ENCODE assay signal across 8 mouse cellular contexts in genomic region chrX:20688068-20688547, GRCm38 (mm10). TPM values are rescaled to one million over a fixed set of nuclear protein-coding genes. Genes with fewer than 3 reads are reported as not detected.
A peak's percentile ranks its signal among the peaks of the same experiment; 100 is the strongest.
DNase-seq lines count a peak whose midpoint lies in the region; ATAC-seq lines count a peak whose summit lies in the region.

No protein-coding gene starts in this region.

- H3K4me1 ChIP-seq in embryonic facial prominence, embryonic 10.5 days, result peaks cover 14% of the 10 kb centered on the region
- H3K4me1 ChIP-seq in midbrain, embryonic 11.5 days (ENCODE audit: control insufficient read depth, insufficient read depth, low read length), result peaks cover 6% of the 10 kb centered on the region

- ATAC-seq in granulocyte monocyte progenitor cell, adult 5-6 weeks (replicated peaks; ENCODE audit: poor library complexity, severe bottlenecking), result peak; percentile 64
- peak; percentile 93 for ATAC-seq in midbrain, embryonic 11.5 days (ENCODE audit: low FRiP score)

- intact Hi-C loops in left cerebral cortex, postnatal 4 days (cut with DNase I), result no loop called here

- peaks cover 24% of the 10 kb centered on the region for H3K36me3 ChIP-seq in embryonic facial prominence, embryonic 10.5 days (replicated peaks)
- H3K36me3 ChIP-seq in midbrain, embryonic 11.5 days (ENCODE audit: control insufficient read depth, insufficient read depth, low read length), result no peaks in the 10 kb centered on the region

- peaks cover 9% of the 10 kb centered on the region; the same call in 1 of the 2 replicates for H3K9me3 ChIP-seq in embryonic facial prominence, embryonic 10.5 days
- H3K9me3 ChIP-seq in midbrain, embryonic 11.5 days (ENCODE audit: control insufficient read depth, low read length), result no peaks in the 10 kb centered on the region

- peak overlapping the region; percentile 81 for H3K9ac ChIP-seq in midbrain, embryonic 11.5 days (ENCODE audit: low read length)

- H3K27ac ChIP-seq in embryonic facial prominence, embryonic 10.5 days (replicated peaks), result peak overlapping the region; percentile 92
- H3K27ac ChIP-seq in midbrain, embryonic 11.5 days (ENCODE audit: low read depth, low read length), result peak overlapping the region; percentile 90

- H3K27me3 ChIP-seq in embryonic facial prominence, embryonic 10.5 days (replicated peaks; ENCODE audit: low read depth, poor library complexity, severe bottlenecking), result no peaks in the 10 kb centered on the region
- H3K27me3 ChIP-seq in midbrain, embryonic 11.5 days (ENCODE audit: control insufficient read depth, insufficient read depth, low read length), result no peaks in the 10 kb centered on the region

- H3K4me2 ChIP-seq in midbrain, embryonic 11.5 days, result peak overlapping the region; percentile 58

- 17% methylated on average over 33 of the region's 33 CpGs for WGBS in embryonic facial prominence, embryonic 10.5 days
- 20% methylated on average over 29 of the region's 33 CpGs for WGBS in midbrain, embryonic 11.5 days

- H3K4me3 ChIP-seq in embryonic facial prominence, embryonic 10.5 days, result peak overlapping the region; percentile 69
- H3K4me3 ChIP-seq in midbrain, embryonic 11.5 days (ENCODE audit: low read depth, low read length), result peak overlapping the region; percentile 58

- DNase-seq in adrenal gland, postnatal 10 days, result peak; percentile 88
- peak; percentile 89 for DNase-seq in embryonic facial prominence, embryonic 10.5 days (ENCODE audit: low spot score)
- peak; percentile 83 for DNase-seq in kidney, adult 11 months
- DNase-seq in left cerebral cortex, postnatal 4 days, result peak; percentile 87
- peak; percentile 97 for DNase-seq in midbrain, embryonic 11.5 days (ENCODE audit: low spot score, missing footprints)
- DNase-seq in right cerebral cortex, postnatal 4 days, result peak; percentile 79
- peak; percentile 87 for DNase-seq in yolk sac, embryonic 10.5 days (ENCODE audit: low spot score)

RNA-seq across cellular contexts. Expression of gene Cdk16, which starts 0.4 kb away (rescaled TPM):
- 100 to 1,000 TPM; 145 to 183 TPM for total RNA-seq in adrenal gland, postnatal 10 days (2021)
- 120 and 121 TPM in 2 replicates for polyA plus RNA-seq in embryonic facial prominence, embryonic 10.5 days (2016; fragmentation: Nextera tagmentation; extraction: Ambion mirVana)
- total RNA-seq in granulocyte monocyte progenitor cell, adult 5-6 weeks (2014; fragmentation: Nextera tagmentation), result 56.4 and 74.9 TPM in 2 replicates
- 18.8 and 27.8 TPM in 2 replicates for total RNA-seq in granulocyte monocyte progenitor cell, adult 5-6 weeks (2017)
- 100 to 1,000 TPM; 214 to 232 TPM for total RNA-seq in left cerebral cortex, postnatal 4 days (2021)
- 86.5 and 98.7 TPM in 2 replicates for polyA plus RNA-seq in midbrain, embryonic 11.5 days (2014; fragmentation: Nextera tagmentation; extraction: Ambion mirVana)

RNA-seq across cellular contexts. Expression of gene Usp11, which starts 15.6 kb away (rescaled TPM):
- 10 to 100 TPM; 18.9 to 28.3 TPM for total RNA-seq in adrenal gland, postnatal 10 days (2021)
- polyA plus RNA-seq in embryonic facial prominence, embryonic 10.5 days (2016; fragmentation: Nextera tagmentation; extraction: Ambion mirVana), result 59.8 and 60.1 TPM in 2 replicates
- 32.9 and 42.7 TPM in 2 replicates for total RNA-seq in granulocyte monocyte progenitor cell, adult 5-6 weeks (2014; fragmentation: Nextera tagmentation)
- 36.3 and 41.6 TPM in 2 replicates for total RNA-seq in granulocyte monocyte progenitor cell, adult 5-6 weeks (2017)
- total RNA-seq in left cerebral cortex, postnatal 4 days (2021), result 10 to 100 TPM; 68.3 to 68.8 TPM
- polyA plus RNA-seq in midbrain, embryonic 11.5 days (2014; fragmentation: Nextera tagmentation; extraction: Ambion mirVana), result 78.4 and 80.5 TPM in 2 replicates

RNA-seq across cellular contexts. Expression of gene Uba1, which starts 30.0 kb away (rescaled TPM):
- total RNA-seq in adrenal gland, postnatal 10 days (2021), result 100 to 1,000 TPM; 307 to 320 TPM
- polyA plus RNA-seq in embryonic facial prominence, embryonic 10.5 days (2016; fragmentation: Nextera tagmentation; extraction: Ambion mirVana), result 242 and 244 TPM in 2 replicates
- 273 and 299 TPM in 2 replicates for total RNA-seq in granulocyte monocyte progenitor cell, adult 5-6 weeks (2014; fragmentation: Nextera tagmentation)
- 188 and 223 TPM in 2 replicates for total RNA-seq in granulocyte monocyte progenitor cell, adult 5-6 weeks (2017)
- total RNA-seq in left cerebral cortex, postnatal 4 days (2021), result 100 to 1,000 TPM; 593 to 599 TPM
- polyA plus RNA-seq in midbrain, embryonic 11.5 days (2014; fragmentation: Nextera tagmentation; extraction: Ambion mirVana), result 278 and 279 TPM in 2 replicates

Comparison
In these comparisons a context has a peak if more than half of its experiments do, and no peak if none do; other contexts are left out.
1. Peak in every context shown above with its lines: DNase-seq, ATAC-seq, H3K4me3 ChIP-seq and H3K27ac ChIP-seq.